Mouse (Mus musculus) intestine, embryonic 14.5 days (tissue): ENCODE results near the gene Defa36. TPM values are rescaled to one million over a fixed set of nuclear protein-coding genes. Genes with fewer than 3 reads are reported as not detected.
"Not testable (repeated sequence)": the region's sequence is repeated elsewhere in the genome, so short reads cannot be mapped to it uniquely, and the experiment has no call there.

Experiments
- ATAC-seq: fragments of 200-750 bp; cut with Nextera tagmentation; replicated peaks from 2 replicates; pipeline ENCODE4 v1.8.0; 2017; ENCODE audit warnings: low read depth, moderate number of reproducible peaks, moderate TSS enrichment, moderate library complexity; ENCODE audit not compliant: low FRiP score, low TSS enrichment
- DNase-seq: peaks from one replicate; pipeline ENCODE4 v3.0.0-alpha.2; 2018; ENCODE audit warnings: low spot score
- H3K27ac ChIP-seq: fragments of 300-500 bp; sonication (generic); 2 replicates; pipeline ENCODE4 v1.5.1; 2014; ENCODE audit warnings: low read depth, mild to moderate bottlenecking, control low read depth
- H3K27me3 ChIP-seq: fragments of 300-500 bp; sonication (generic); replicated peaks from 2 replicates; pipeline ENCODE4 v1.6.1; 2014; ENCODE audit warnings: low read length, control low read depth; ENCODE audit not compliant: control insufficient read depth, insufficient read depth
- H3K36me3 ChIP-seq: fragments of 300-500 bp; sonication (generic); 2 replicates; pipeline ENCODE4 v1.6.1; 2014; ENCODE audit warnings: low read length, control low read depth; ENCODE audit not compliant: control insufficient read depth, insufficient read depth
- H3K4me1 ChIP-seq: fragments of 300-500 bp; sonication (generic); replicated peaks from 2 replicates; pipeline ENCODE4 v1.6.1; 2014; ENCODE audit warnings: low read length, control low read depth, mixed read lengths; ENCODE audit not compliant: control insufficient read depth, insufficient read depth
- H3K4me2 ChIP-seq: fragments of 300-500 bp; sonication (generic); 2 replicates; pipeline ENCODE4 v1.6.1; 2014; ENCODE audit warnings: low read length
- H3K4me3 ChIP-seq: fragments of 300-500 bp; sonication (generic); 2 replicates; pipeline ENCODE4 v1.5.1; 2014; ENCODE audit warnings: low read depth, low read length, control low read depth, mixed read lengths
- H3K9ac ChIP-seq: fragments of 300-500 bp; sonication (generic); 2 replicates; pipeline ENCODE4 v1.6.1; 2014; ENCODE audit warnings: mild to moderate bottlenecking, low read length
- H3K9me3 ChIP-seq: fragments of 300-500 bp; sonication (generic); 2 replicates; pipeline ENCODE4 v1.6.1; 2016; ENCODE audit warnings: low read length, control low read depth; ENCODE audit not compliant: control insufficient read depth
- WGBS: fragments of 180-500 bp; shearing (Covaris S2); extraction: QIAGEN DNeasy Blood & Tissue Kit; methylation state at CpG from one replicate; pipeline ENCODE4 v1.1.7; 2014; 5-methylcytosine and 5-hydroxymethylcytosine counted together
- polyA plus RNA-seq: library from polyadenylated mRNA; unstranded; fragments of >200 nt; fragmentation: Nextera tagmentation; extraction: Ambion mirVana; gene quantifications from 2 replicates; pipeline ENCODE4 v1.2.1, GENCODE M21; 2014

Gene Defa36
- polyA plus RNA-seq: not detected in 2 replicates

- not testable (repeated sequence) for ATAC-seq
- no CpG with 5 or more reads among the region's 1 CpGs for WGBS
These were observed at the start of gene Defa36 for GRCm38 (mm10) chr8:21427111-21427510. Gene Defa36, plus strand, starts transcription at chr8:21427411.

GRCm38 (mm10) chr8:21378215-21378614, 49.0 kb upstream of the Defa36 start, which contains the start of gene Defa2:
Gene Defa2, plus strand, starts transcription at chr8:21378515.
- not testable (repeated sequence) for H3K36me3 ChIP-seq, H3K27me3 ChIP-seq, H3K4me3 ChIP-seq, DNase-seq, H3K27ac ChIP-seq, ATAC-seq, H3K9ac ChIP-seq, H3K9me3 ChIP-seq, H3K4me2 ChIP-seq, H3K4me1 ChIP-seq
- WGBS: no CpG with 5 or more reads among the region's 2 CpGs

More at GRCm38 (mm10) chr8:21427111-21427510, at the start of gene Defa36:
- H3K4me3 ChIP-seq, DNase-seq, H3K27me3 ChIP-seq, H3K4me2 ChIP-seq, H3K36me3 ChIP-seq, H3K4me1 ChIP-seq, H3K27ac ChIP-seq, H3K9me3 ChIP-seq, H3K9ac ChIP-seq: not testable (repeated sequence)

GRCm38 (mm10) chr8:21391511-21391910, 35.7 kb upstream of the Defa36 start, which contains the start of gene Defa33:
Gene Defa33, plus strand, starts transcription at chr8:21391811.
- no CpG with 5 or more reads among the region's 2 CpGs for WGBS
- not testable (repeated sequence) for H3K27me3 ChIP-seq

GRCm38 (mm10) chr8:21456460-21456859, 29.2 kb downstream of the Defa36 start, which contains the start of gene Gm7849:
Gene Gm7849, minus strand, starts transcription at chr8:21456560.
- not testable (repeated sequence) for H3K9me3 ChIP-seq, H3K36me3 ChIP-seq, H3K27ac ChIP-seq, ATAC-seq, H3K4me2 ChIP-seq, H3K4me1 ChIP-seq, H3K4me3 ChIP-seq, H3K9ac ChIP-seq, DNase-seq, H3K27me3 ChIP-seq
- no CpG with 5 or more reads among the region's 1 CpGs for WGBS

More at GRCm38 (mm10) chr8:21391511-21391910, 35.7 kb upstream of the Defa36 start, which contains the start of gene Defa33:
- not testable (repeated sequence) for H3K9me3 ChIP-seq, H3K4me3 ChIP-seq, H3K4me2 ChIP-seq, H3K4me1 ChIP-seq, ATAC-seq, H3K9ac ChIP-seq, DNase-seq, H3K36me3 ChIP-seq, H3K27ac ChIP-seq

Other genes with a start within 250 kb of the Defa36 start
- gene Defa31, start 235.8 kb upstream of the Defa36 start, polyA plus RNA-seq: not detected in 2 replicates
- gene Gm15293, start 225.8 kb upstream of the Defa36 start, polyA plus RNA-seq: not detected in 2 replicates
- gene Gm15292, start 177.7 kb upstream of the Defa36 start, polyA plus RNA-seq: not detected in 2 replicates
- gene Defa27, start 111.9 kb upstream of the Defa36 start, polyA plus RNA-seq: not detected in 2 replicates
- not detected in 2 replicates for gene Defa29, start 100.4 kb upstream of the Defa36 start, polyA plus RNA-seq
- not detected in 2 replicates for gene Defa2, start 48.9 kb upstream of the Defa36 start, polyA plus RNA-seq
- not detected in 2 replicates for gene Defa33, start 35.6 kb upstream of the Defa36 start, polyA plus RNA-seq
- gene Gm7849, start 29.1 kb downstream of the Defa36 start, polyA plus RNA-seq: 1.5 TPM in 1 of 2 replicates, not detected in the other
- not detected in 2 replicates for gene Defa20, start 81.8 kb downstream of the Defa36 start, polyA plus RNA-seq
- not detected in 2 replicates for gene Defa32, start 101.6 kb downstream of the Defa36 start, polyA plus RNA-seq
- not detected in 2 replicates for gene Defa37, start 138.0 kb downstream of the Defa36 start, polyA plus RNA-seq
- not detected in 2 replicates for gene Defa28, start 155.6 kb downstream of the Defa36 start, polyA plus RNA-seq
- 4.5 TPM in 1 of 2 replicates, not detected in the other for gene Gm7861, start 167.1 kb downstream of the Defa36 start, polyA plus RNA-seq
- gene Defa26, start 190.8 kb downstream of the Defa36 start, polyA plus RNA-seq: not detected in 2 replicates
- gene Defa17, start 228.4 kb downstream of the Defa36 start, polyA plus RNA-seq: 6.9 and 13.5 TPM in 2 replicates
- gene Defa34, start 238.4 kb downstream of the Defa36 start, polyA plus RNA-seq: not detected in 2 replicates